Mouse (Mus musculus) lung, postnatal 0 days (tissue): ENCODE data around the gene Themis2.

Experiments used
- CTCF ChIP-seq: IDR thresholded peaks from 2 replicates; pipeline ENCODE4 v1.5.1; 2016; ENCODE audit warnings: antibody characterized with exemption, mild to moderate bottlenecking
- EP300 ChIP-seq: IDR thresholded peaks from 2 replicates; pipeline ENCODE4 v1.6.1; 2016; ENCODE audit warnings: antibody characterized with exemption, mild to moderate bottlenecking, control low read depth

- no peak for TF ChIP-seq EP300
- TF ChIP-seq CTCF = peak; percentile 19; the same call in 1 of the 2 replicates
These were observed 63.0 kb downstream of the Themis2 start for GRCm38 (mm10) chr4:132733071-132733770.
